Mouse (Mus musculus) spleen, postnatal 14 days (tissue): ENCODE results near the gene Tmx2.
A peak's percentile ranks its signal among the peaks of the same experiment; 100 is the strongest.
"Not testable (repeated sequence)": the region's sequence is repeated elsewhere in the genome, so short reads cannot be mapped to it uniquely, and the experiment has no call there.

Experiments
- DNase-seq, 2 experiments: peaks; one replicate each; pipeline ENCODE4 v3.0.0; 2021 to 2022; ENCODE audit warnings: low spot score in 2 of 2

Tmx2 gene

DNA sequence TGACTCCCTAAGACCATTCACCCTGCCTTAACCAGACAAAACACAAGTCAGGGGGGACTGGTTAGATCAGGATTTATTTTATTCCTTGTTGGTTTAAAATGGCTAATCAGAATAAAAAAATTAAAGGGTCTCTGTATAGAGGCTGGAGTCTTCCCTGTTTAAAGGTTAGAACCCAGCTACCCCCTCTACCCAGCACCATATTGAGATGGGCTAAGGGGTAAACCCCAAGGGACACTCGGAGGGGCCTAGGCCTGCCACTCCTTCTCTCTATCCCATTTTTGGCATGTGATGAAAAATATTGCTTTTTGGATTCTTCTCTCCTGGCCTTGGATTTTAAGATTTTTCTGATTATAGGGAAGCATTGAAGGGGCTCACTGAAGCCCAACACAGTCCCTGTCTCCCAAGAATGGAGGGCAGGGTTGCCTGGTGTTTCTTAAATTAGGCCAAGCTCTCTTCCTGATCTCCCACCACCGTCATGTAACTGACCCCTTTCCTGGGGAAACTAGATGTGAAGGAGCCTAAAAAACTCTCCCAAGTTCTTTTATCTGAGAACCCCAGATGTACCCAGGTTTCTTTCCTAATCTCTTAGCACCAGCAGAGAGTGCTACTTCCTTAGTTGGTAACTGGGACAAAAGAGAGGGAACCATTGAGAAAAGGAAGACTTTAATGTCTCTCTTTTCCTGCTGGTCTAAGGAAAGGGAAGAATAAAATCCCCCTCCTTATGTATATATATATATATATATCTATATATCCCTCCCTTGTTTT, 9.3 kb upstream of the Tmx2 start:
- no peak for DNase-seq

DNA sequence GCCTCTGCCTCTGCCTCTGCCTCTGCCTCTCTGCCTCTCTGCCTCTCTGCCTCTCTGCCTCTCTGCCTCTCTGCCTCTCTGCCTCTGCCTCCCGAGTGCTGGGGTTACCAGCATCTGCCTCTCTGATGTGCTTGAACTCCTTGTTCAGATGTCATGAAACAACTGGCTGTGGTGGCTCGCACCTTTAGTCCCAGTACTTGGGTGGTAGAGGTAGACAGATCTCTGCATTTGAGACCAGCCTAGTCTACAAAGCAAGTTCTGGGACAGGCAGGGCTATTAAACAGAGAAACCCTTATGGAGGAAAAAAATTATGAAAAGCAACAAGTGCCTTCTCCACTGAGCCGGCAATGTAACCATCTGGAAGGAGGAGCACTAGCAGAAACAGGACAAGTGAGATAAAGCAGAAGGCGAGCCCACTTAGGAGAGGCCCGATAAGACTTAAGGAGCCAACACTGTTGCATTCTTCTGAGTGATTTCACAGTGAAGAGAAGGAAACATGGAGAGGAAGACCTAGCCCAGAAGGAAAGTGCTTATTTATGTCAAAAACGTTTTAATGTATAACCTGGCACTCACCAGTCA, 3.8 kb upstream of the Tmx2 start:
- no peak for DNase-seq

DNA sequence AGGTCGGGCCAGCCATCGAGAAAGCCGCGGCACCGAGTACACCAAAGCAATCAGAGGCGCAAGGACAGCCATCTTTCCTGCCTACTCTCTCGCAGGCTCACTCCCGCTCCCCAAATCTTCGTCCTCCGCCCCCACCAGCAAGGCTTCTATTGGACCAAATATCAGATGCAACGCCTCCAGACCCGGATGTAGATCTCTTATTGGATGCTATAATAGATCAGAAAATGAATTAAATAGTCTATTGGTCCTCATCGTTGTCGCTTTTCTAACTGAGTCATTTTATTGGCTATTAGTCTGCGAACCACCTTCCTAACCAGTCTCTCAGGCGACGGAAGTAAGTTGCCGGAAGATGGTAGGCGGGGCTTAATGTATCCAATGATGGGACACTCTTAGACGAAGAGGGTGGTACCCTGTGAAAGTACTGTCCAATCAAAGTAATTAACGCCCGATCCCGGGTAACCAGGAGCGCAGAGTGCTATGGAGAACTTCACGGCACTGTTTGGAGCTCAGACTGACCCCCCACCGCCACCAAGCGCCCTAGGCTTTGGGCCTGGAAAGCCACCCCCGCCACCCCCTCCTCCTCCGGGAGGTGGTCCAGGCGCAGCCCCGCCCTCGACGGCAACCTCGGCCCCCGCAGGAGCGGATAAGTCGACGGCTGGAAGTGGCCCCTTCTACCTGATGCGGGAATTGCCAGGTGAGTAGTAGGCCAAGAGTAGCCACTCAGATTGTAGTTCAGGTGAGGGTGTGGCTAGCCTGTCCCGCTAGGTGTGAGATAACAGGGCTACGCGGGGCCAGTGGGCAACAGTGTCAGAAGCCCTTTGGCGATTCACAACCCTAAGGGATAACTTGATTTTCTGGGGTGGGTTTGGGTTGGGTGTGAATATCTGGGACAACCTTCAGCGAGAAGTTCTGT, 716 bp downstream of the Tmx2 start, which contains the start of the genes Gm28635 and Med19:
Gm28635 (minus strand) TSS at position 74 of the 913 bp plus-strand sequence.
Med19 (plus strand) TSS at position 435 of the 913 bp plus-strand sequence.
- peak; percentile 73 to 82 for DNase-seq

DNA sequence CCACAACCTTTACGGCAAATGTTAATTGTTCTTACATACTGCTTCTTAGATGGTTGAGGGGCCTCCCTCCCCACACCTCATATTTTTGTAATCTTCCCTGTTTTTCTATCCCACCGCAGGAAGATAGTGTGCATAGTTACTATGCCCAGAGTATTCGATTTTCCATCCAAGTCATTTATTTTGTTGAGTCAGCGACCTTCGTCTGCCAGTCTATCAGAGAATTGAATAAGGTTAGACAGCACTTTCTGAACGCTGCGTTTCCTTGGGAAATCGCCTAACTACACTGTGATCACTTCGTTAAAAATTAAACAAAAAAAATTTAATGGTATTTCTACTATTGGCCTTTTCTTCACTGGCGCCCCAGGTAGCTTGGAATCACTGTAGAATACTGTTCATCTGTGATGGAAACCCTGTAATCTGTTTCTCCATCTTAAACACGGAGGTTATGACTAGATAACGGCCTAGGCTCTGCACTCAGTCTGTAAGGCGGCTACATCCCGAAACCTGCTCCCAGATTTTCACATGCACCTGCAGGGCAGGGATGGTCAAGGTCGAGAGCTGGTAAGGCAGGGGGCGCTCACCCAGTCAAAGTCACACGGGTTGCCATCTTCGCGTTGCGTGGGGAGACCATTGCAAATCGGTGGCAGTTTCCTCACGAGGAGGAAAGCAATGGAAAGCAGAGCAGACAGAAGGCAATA, 1.5 kb downstream of the Tmx2 start:
- peak in 1 of 2 experiments; percentile 32 for DNase-seq

DNA sequence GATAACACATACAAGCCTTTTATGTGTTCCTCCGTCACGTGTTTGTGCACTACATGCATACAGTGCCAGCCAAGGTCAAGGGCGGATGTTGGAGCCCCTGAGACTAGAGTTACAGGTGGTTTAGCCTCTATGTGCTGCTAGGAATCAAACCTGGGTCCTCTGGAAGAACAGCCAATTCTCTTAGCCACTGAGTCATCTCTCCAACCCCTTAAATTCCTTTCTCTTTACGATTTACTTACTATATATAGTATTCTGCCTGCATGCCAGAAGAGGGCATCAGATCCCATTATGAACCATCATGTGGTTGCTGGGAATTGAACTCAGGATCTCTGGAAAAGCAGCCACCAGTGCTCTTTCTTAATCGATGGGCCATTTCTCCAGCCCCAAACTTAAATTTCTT, 7.4 kb downstream of the Tmx2 start:
- not testable (repeated sequence) for DNase-seq

DNA sequence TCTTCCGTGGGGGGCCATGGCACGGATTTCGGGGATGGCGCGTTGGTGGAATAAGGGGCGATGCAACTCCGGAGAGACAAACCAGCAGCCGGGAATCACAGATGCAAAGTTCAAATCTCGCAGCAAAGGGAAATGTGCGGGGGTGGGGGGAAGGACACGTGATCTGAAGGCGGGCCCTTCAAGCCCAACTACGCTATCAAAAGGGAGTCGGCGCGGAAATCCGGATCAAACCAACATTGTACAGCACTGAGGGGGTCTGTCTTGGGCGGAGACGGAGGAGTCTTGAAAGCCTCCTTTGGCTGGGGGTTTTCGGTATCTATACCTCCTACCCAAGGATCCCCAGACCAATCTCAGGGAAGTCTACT, 8.4 kb downstream of the Tmx2 start, which contains the start of gene Selenoh:
Selenoh (minus strand) TSS at position 202 of the 365 bp plus-strand sequence.
- peak; percentile 65 to 78 for DNase-seq

DNA sequence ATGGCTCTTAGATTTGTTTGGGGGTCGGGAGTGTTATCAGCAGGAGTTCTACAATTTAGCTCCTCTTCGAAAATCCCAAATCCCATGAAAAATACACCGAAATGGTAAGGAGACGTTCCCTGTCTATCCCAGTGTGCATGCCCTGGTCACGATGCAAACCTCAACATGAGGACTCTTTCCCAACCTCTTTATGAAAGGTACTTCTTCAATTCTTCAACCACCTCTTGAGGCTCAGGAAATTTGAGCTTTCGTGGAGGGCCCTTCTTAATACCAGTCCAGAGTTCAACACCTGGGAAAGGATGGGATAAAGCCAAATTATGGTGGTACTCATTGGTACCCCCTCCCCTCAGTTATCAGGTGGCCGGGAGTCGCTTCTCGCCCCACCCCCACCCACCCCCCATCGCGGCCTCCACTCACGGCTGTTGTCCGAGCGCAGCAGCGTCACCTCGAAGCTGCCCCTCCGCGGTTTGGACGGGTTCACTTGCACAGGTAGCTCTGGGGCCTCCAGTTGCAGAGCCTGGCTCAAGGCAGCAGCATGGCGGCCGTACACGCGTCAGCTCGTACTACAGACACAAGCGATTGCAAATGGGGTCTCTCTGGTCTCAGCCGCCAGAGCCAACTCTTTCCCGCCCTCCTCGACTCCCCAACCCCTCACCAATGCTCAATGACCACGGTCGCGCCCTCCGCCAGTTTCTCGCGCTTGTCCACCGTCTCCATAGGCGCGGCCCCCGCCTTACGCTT, 8.9 kb downstream of the Tmx2 start:
- no peak for DNase-seq

DNA sequence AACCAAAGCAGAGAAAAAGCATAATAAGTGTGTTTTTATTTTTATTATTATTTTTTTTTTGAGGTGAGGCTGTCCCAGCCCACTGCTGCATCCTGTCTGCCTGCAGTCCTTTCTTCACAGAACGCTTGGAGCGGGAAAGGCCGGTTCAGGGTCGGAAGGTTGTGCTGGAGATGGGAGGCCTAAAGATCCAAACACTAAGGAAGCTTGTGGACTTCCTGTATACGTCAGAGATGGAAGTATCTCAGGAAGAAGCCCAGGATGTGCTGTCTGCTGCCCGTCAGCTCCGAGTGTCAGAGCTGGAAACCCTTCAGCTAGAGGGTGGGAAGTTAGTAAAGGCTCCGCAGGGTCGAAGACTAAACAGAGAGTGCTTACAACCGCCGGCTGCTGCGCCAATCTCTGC, 12.9 kb downstream of the Tmx2 start:
- no peak for DNase-seq

DNA sequence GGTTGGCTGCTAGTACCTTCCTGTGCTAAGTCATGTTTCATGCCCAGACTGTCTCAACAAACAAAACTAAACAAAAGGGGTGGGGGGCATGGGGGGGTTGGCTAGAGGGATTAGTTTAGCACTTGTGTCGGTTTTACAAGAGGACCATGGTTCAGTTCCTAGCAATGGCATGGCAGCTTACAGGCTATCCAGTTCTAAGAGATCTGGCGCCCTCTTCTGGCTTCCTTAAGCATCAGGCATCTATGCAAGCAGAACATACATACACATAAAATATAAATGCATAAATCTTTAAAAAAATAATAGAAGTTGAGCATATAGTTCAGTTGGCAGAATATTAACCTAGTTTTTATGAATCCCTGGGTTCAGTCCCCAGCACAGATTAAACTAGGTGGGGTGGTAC, 16.1 kb downstream of the Tmx2 start:
- peak in 1 of 2 experiments; percentile 60 for DNase-seq

DNA sequence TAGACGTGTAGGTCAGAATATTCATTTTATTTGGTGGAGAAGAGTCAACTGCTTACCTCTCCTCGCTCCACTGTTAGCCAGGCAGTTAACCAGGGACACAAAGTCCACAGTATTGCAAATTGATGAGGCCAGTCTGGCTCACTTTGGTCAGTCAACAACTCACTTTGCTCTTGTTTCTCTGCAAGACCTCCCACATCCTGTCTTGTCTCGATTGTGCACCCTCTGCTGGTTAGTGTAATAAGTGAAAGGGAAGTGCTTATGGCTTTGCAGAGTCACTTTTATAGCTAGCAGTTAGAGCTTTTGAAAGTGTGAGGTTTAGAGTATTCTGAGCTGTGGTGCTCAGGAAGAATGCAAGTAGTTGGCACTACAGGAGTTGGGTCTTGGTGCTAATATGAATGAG, 18.7 kb downstream of the Tmx2 start:
- DNase-seq: peak in 1 of 2 experiments; percentile 42

DNA sequence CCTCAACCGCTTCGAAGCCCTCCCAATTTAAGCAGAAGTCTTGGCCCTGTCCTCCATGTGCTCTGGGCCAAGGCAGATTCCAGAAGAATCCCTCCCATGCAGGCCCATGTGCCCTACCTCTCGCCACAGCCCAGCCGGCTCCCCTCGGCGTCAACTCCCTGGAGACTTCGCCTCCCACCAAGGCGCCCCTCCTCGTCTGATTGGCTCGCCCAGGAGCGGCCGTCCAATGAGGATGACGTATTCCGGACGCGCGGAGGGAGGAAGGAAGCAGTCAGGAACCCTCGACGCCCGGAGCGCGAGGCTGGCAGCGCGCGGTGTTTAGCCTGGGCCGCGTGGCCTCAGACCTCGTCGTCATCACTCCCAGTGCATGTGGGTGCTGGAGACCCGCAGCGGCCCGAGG, 20.1 kb downstream of the Tmx2 start, which contains the start of gene Btbd18:
Btbd18 (plus strand) TSS at position 274 of the 400 bp plus-strand sequence.
- no peak for DNase-seq

DNA sequence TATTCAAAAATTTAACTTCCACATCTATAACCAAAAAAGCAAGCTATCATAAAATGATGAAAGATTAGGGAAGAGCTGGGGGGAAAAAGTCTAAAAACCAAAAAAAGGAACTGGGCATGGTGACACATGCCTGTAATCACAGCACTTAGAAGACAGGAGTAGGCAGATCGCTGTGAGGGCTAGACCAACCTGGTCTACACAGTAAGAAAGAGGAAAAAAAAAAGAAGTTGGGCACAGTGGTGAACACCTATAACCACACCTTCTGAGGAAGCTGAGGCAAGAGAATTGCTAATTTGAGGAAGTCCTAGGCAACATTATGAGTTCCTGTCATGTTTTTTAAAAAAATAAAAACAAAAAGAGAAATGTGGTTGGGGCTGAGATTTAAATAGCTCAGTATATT, 23.1 kb downstream of the Tmx2 start:
- no peak for DNase-seq

DNA sequence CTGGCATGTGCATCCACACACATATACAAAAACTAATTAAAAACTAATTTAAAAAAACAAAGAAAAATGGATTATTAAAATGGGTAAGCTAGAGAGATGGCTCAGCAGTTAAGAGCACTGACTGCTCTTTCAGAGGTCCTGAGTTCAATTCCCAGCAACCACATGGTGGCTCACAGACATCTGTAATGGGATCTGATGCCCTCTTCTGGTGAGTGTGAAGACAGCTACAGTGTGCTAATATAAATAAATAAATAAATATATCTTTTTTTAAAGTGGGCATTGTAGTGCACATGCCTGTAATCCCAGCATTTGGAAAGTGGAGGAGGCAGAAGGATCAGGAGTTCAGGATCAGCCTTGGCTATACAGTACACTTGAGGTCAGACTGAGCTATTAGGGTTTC, 25.6 kb downstream of the Tmx2 start:
- DNase-seq: no peak

DNA sequence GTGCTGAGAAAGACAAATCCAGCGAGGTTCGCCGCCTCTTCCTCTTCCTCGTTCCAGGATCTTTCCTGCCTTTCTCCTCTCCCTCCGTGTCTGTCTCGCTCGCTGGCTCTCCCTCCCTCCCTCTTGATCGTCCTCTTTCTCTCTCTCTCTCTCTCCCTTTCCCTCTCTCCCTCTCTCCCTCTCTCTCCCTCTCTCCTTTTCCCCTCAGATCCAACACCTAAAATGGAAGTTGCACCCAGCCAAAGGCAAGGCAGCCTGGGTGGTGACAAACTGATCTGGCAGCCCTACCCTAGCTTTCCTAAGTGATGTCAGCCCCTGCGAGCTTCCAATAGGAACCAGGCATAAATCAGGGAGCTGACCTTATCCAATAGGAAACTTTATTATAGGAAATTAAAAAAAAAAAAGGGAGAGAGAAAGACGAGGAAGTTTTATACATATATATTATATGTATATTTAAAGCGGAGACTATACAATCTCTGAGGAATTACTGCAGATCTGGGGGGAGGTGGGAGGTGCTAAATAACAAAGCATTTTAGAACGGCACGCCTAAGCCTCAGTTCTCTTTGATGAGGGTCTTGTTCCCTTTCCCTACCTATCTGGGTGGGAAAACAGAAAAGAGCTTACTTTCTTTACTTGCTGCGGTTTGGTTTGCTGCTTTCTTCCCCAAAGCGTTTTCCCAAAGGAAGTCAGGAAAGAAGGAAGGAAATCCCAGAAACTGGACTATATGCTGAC, 28.3 kb downstream of the Tmx2 start, which contains the start of gene Ctnnd1:
Ctnnd1 (minus strand) TSS at position 302 of the 732 bp plus-strand sequence.
- DNase-seq: no peak

DNA sequence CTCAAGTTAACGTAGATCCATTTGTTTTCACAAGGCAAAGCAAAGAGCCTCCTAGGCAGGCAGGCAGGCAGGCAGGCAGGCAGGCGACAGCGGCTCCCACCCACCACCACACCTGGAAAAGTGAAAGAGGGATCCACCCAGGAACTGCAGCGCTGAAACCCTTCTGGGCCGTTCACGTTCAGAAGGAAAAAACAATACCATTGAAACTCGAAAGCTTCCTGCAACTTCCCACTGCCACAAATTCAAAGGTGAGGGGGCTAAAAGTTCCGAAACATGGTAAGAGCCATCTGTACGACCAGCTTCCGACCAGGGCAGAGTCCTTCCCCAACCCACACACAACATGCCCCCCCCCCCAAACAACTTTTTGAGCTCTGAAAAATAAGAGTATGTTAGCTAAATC, 29.3 kb downstream of the Tmx2 start:
- DNase-seq: no peak

DNA sequence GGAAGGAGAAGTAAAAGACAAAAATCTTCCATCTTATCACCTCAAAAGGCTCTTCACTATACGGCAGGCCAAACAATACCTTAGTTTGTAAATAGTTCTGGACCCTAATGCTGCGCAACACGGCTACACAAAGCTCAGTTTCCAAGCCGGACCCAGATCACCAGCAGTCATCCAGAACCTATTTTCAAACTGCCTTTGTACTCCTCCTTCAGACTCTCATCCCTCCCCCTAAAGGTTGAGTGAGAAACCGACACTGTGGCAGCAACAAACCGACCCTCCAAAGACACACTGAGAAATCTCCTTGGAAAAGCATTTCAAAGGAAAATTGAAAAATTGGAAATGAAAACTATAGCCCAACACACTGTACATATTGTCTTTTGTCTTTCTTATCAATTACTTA, 30.6 kb downstream of the Tmx2 start:
- no peak for DNase-seq

DNA sequence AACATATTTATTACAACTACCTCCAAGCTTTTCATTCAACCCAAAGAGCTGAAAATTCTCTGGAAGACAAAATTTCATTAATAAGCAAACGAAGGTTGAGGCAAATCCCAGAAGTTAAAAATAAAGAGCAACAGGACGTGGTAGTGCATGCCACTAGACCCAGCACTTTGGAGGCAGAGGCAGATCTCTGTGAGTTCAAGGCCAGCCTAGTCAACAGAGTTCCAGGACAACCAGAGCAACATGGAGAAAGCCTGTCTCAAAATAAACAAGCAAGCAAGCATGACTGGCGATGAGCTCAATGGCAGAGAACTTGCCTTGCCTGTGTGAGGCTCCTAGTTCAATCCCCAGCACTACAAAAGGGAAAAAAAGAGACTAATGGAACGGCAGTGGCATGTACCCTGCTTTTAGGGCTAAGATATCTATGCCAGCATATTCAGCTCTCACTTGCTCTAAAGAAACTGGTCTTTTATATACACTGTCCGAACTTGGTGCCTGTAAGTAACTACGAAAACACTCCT, 31.8 kb downstream of the Tmx2 start:
- DNase-seq: no peak

DNA sequence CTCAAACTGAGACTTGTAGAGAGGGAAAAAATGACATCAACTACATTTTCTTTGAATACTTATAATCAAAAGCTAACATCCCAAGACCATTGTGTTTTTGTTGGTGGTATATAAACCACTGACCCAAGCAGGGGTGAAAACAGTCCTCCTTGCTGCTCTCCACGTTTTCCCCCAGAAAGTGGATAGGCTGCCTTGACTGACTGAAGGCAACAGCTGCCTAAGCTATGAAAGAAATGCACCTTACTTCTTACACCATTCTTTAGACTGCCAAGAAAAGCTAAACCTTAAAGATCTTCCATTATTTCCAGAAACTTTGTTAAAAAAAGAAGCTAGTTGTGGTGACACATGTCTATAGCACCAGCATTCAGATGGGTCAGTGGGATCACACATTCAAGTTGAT, 32.8 kb downstream of the Tmx2 start:
- no peak for DNase-seq

DNA sequence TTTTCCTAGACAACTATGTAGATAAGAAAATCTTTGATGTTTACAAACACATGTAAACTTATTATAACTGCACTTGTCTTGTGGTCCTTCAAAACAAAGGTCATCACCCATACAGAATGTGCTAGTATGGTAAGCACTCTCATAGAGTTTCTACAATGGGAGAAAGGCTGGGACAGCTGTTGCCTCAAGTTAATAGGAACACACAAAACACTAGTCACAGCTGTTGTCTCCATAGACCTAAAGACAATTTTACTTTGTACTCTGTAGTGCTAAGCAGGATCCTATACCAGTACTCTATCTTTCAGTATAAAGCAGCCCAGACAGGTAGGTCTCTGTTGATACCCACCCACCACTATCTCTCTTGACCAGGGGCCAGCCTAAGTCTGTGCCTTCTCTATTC, 38.1 kb downstream of the Tmx2 start:
- DNase-seq: no peak
